9 mouse cellular contexts compared by ENCODE assay signal in the genomic region with DNA sequence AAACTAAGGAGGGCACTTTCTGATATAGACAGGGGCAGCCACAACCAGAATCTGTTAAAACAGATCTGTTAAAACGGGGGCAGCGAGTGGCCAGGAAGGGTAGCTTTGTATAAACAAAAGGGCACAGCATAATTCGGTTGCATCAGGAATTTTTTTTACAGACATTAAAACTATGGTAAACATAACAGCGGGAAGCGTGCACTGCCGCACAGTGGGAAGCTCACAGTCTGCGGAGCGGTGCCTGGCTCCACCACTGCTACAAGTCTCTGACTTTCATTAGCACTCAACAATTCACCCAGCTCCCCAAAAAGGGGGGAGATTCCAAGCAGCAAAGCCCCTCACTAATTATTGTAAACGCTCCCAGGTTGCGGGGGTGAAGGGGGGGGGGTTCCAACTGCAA.
DNase-seq lines count a peak whose midpoint lies in the region; ATAC-seq and TF ChIP-seq lines count a peak whose summit lies in the region.
"Had no signal": no experiment of that assay in that cellular context is flagged by ENCODE, and none has a peak within 500 bp of the region (broad histone marks: within the 10 kb centered on the region; RNA-seq: fewer than 3 reads in every experiment).

No protein-coding gene starts in this region.

- no peak for TF ChIP-seq CTCF in kidney, adult 2 months (conservative IDR thresholded peaks at IDR 0.05; ENCODE audit: insufficient read depth, insufficient read length, low read depth, low read length)

- peaks cover 9% of the 10 kb centered on the region; the same call in 1 of the 2 replicates for H3K4me1 ChIP-seq in kidney, embryonic 15.5 days
- no peaks in the 10 kb centered on the region for H3K4me1 ChIP-seq in kidney, adult 2 months (ENCODE audit: control insufficient read depth, insufficient read depth, low read length)
- peaks cover 4% of the 10 kb centered on the region; the same call in 1 of the 2 replicates for H3K4me1 ChIP-seq in embryonic facial prominence, embryonic 13.5 days
- no peaks in the 10 kb centered on the region for H3K4me1 ChIP-seq in hindbrain, embryonic 16.5 days (ENCODE audit: control insufficient read depth, insufficient read depth, low read depth, low read length)
- H3K4me1 ChIP-seq in neural tube, embryonic 11.5 days (ENCODE audit: control insufficient read depth, insufficient read depth, low read length) = no peaks in the 10 kb centered on the region

- H3K4me3 ChIP-seq in kidney, embryonic 15.5 days (replicated peaks) = 0 out of 2 replicates have a peak overlapping the region, but pooled peaks have one; percentile 3
- no peak overlapping the region for H3K4me3 ChIP-seq in kidney, adult 2 months (ENCODE audit: insufficient read depth, low read depth, low read length)
- H3K4me3 ChIP-seq in embryonic facial prominence, embryonic 13.5 days = peak overlapping the region; percentile 26
- H3K4me3 ChIP-seq in hindbrain, embryonic 16.5 days (ENCODE audit: low read length) = 0 out of 2 replicates have a peak overlapping the region, but pooled peaks have one; percentile 7
- H3K4me3 ChIP-seq in neural tube, embryonic 11.5 days (ENCODE audit: low read depth, low read length) = no peak overlapping the region

- DNase-seq in kidney, adult 2 months = no peak
- DNase-seq in neural tube, embryonic 11.5 days (ENCODE audit: low spot score) = no peak
- DNase-seq in ovary, postnatal 36 days (ENCODE audit: low spot score) = no peak
- DNase-seq in layer of hippocampus, adult 8-10 months (ENCODE audit: low spot score in 2 of 2) = no peak
- DNase-seq in cerebellum, postnatal 14 days = no peak
- DNase-seq: kidney, postnatal 4 days had no signal

- H3K36me3 ChIP-seq in kidney, embryonic 15.5 days = no peaks in the 10 kb centered on the region
- no peaks in the 10 kb centered on the region for H3K36me3 ChIP-seq in kidney, adult 2 months (ENCODE audit: control insufficient read depth, insufficient read depth, low read length)
- no peaks in the 10 kb centered on the region for H3K36me3 ChIP-seq in embryonic facial prominence, embryonic 13.5 days
- no peaks in the 10 kb centered on the region for H3K36me3 ChIP-seq in hindbrain, embryonic 16.5 days (ENCODE audit: control insufficient read depth, insufficient read depth, low read length)
- H3K36me3 ChIP-seq in neural tube, embryonic 11.5 days (ENCODE audit: control insufficient read depth, insufficient read depth, low read length) = no peaks in the 10 kb centered on the region

- peak overlapping the region; percentile 44 for H3K4me2 ChIP-seq in kidney, embryonic 15.5 days
- peak overlapping the region; percentile 53 for H3K4me2 ChIP-seq in embryonic facial prominence, embryonic 13.5 days
- H3K4me2 ChIP-seq in hindbrain, embryonic 16.5 days (ENCODE audit: low read length) = peak overlapping the region; percentile 44
- peak overlapping the region; percentile 31 for H3K4me2 ChIP-seq in neural tube, embryonic 11.5 days (ENCODE audit: low read depth)

- H3K9me3 ChIP-seq in kidney, embryonic 15.5 days (replicated peaks) = no peaks in the 10 kb centered on the region
- H3K9me3 ChIP-seq in embryonic facial prominence, embryonic 13.5 days = no peaks in the 10 kb centered on the region
- no peaks in the 10 kb centered on the region for H3K9me3 ChIP-seq in hindbrain, embryonic 16.5 days (ENCODE audit: control insufficient read depth, low read length)
- H3K9me3 ChIP-seq in neural tube, embryonic 11.5 days (ENCODE audit: control insufficient read depth, low read length) = no peaks in the 10 kb centered on the region

- 0 out of 2 replicates have a peak overlapping the region, but pooled peaks have one; percentile 22 for H3K27ac ChIP-seq in kidney, embryonic 15.5 days
- H3K27ac ChIP-seq in kidney, adult 2 months (ENCODE audit: insufficient read depth, low read depth, low read length) = no peak overlapping the region
- H3K27ac ChIP-seq in embryonic facial prominence, embryonic 13.5 days = peak overlapping the region; percentile 51
- no peak overlapping the region for H3K27ac ChIP-seq in hindbrain, embryonic 16.5 days (ENCODE audit: low read depth, low read length)
- H3K27ac ChIP-seq in neural tube, embryonic 11.5 days (ENCODE audit: low read depth, low read length) = no peak overlapping the region

- H3K27me3 ChIP-seq in kidney, embryonic 15.5 days = no peaks in the 10 kb centered on the region
- H3K27me3 ChIP-seq in kidney, adult 2 months (replicated peaks; ENCODE audit: control insufficient read depth, insufficient read depth, low read length) = no peaks in the 10 kb centered on the region
- no peaks in the 10 kb centered on the region for H3K27me3 ChIP-seq in embryonic facial prominence, embryonic 13.5 days
- H3K27me3 ChIP-seq in hindbrain, embryonic 16.5 days (replicated peaks; ENCODE audit: control insufficient read depth, insufficient read depth, low read length) = no peaks in the 10 kb centered on the region
- no peaks in the 10 kb centered on the region for H3K27me3 ChIP-seq in neural tube, embryonic 11.5 days (ENCODE audit: control insufficient read depth, insufficient read depth, low read length)

- H3K9ac ChIP-seq in kidney, embryonic 15.5 days = no peak overlapping the region
- 0 out of 2 replicates have a peak overlapping the region, but pooled peaks have one; percentile 32 for H3K9ac ChIP-seq in embryonic facial prominence, embryonic 13.5 days
- no peak overlapping the region for H3K9ac ChIP-seq in hindbrain, embryonic 16.5 days (ENCODE audit: low read depth, low read length)
- H3K9ac ChIP-seq in neural tube, embryonic 11.5 days (ENCODE audit: low read length) = no peak overlapping the region

- 25% methylated on average over 10 of the region's 10 CpGs for WGBS in kidney, embryonic 15.5 days
- WGBS in kidney, adult 2 months = 37% methylated on average over 10 of the region's 10 CpGs
- 4% methylated on average over 10 of the region's 10 CpGs for WGBS in embryonic facial prominence, embryonic 13.5 days
- 7% methylated on average over 10 of the region's 10 CpGs for WGBS in hindbrain, embryonic 16.5 days
- 3% methylated on average over 10 of the region's 10 CpGs for WGBS in neural tube, embryonic 11.5 days

- no peak for TF ChIP-seq POLR2A in kidney, adult 2 months (IDR thresholded peaks at IDR 0.05; ENCODE audit: low read depth, low read length)

- ATAC-seq in kidney, embryonic 15.5 days (replicated peaks; ENCODE audit: low FRiP score) = peak; percentile 67; the same call in 1 of the 2 replicates
- peak; percentile 62; the same call in 1 of the 2 replicates for ATAC-seq in embryonic facial prominence, embryonic 13.5 days (ENCODE audit: insufficient number of reproducible peaks, insufficient read depth, low FRiP score, low TSS enrichment, low read depth)
- ATAC-seq in hindbrain, embryonic 16.5 days = peak; percentile 86
- no peak for ATAC-seq in neural tube, embryonic 11.5 days (ENCODE audit: insufficient read depth, low FRiP score, low TSS enrichment)

Comparison
In these comparisons a context has a peak if more than half of its experiments do, and no peak if none do; other contexts are left out.
1. H3K27ac ChIP-seq: peak in kidney, embryonic 15.5 days (single experiment) and embryonic facial prominence, embryonic 13.5 days (single experiment); none in kidney, adult 2 months (single experiment), hindbrain, embryonic 16.5 days (single experiment) and neural tube, embryonic 11.5 days (single experiment).
2. H3K4me3 ChIP-seq: peak in kidney, embryonic 15.5 days (single experiment), embryonic facial prominence, embryonic 13.5 days (single experiment) and hindbrain, embryonic 16.5 days (single experiment); none in kidney, adult 2 months (single experiment) and neural tube, embryonic 11.5 days (single experiment).
3. Peak in every context shown above with its lines, with median percentiles within 50 percentile points of each other: H3K4me2 ChIP-seq.